Mouse (Mus musculus): Measurements from ENCODE around the gene Morc2a.

The Morc2a gene

DNA sequence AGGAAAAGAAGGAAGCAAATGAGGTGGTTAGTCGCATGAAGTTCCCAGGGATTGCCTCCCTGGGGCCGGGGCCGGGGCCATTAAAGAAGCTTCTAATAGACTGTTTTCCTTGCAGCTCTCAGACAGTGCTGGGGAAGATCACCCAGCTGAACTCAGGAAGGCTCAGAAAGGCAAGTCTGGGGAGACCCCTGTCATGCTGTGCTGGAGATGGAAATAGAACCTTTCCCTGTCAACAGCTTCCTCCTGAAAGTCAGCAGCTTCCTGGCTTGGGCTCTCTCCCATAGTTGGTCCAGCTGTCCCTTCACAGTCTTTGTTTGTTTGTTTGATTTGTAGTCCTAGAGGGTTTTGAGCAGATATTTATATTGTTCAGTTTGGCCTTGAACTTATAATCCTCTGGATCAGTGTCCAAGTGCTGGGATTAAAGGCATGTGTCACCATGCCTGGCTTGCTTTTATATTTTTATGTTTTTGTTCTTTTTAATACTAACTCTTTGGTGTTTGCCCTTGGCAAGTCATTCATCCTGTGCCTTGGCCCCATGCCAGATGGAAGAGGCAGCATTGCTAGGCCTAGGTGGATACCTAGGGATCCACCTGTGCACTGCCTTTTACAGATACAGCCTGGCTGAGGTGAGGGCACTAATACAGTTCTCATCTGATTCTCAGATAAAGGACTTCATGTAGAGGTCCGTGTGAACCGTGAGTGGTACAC, 35.9 kb downstream of the Morc2a start:
- peak; percentile 45 to 52 for DNase-seq

GRCm38 (mm10) chr11:3685431-3685830, 36.4 kb downstream of the Morc2a start:
- DNase-seq, result no peak

GRCm38 (mm10) chr11:3686318-3686717, 37.3 kb downstream of the Morc2a start:
- DNase-seq, result no peak

GRCm38 (mm10) chr11:3686885-3687284, 37.9 kb downstream of the Morc2a start:
- no peak for DNase-seq

GRCm38 (mm10) chr11:3691746-3692145, 42.8 kb downstream of the Morc2a start:
- DNase-seq, result no peak

GRCm38 (mm10) chr11:3696086-3696616, 47.2 kb downstream of the Morc2a start:
- no peak for DNase-seq

DNA sequence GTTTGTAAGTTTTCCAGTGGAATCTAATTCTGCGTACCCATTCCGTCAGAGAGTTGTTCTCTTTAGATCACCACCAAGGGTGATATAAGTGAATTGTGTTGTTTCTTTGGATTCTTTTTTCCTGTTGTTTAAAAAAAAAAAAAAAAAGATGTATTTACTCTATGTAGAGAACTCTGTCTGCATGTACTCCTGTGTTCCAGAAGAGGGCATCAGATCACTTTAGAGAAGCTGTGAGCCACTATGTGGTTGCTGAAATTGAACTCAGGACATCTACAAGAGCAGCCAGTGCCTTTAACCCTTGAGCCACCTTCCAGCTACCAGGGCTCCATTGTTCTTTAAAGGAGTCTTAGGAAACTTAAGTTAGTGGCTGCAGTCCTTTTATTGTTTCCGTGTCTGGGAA, 48.5 kb downstream of the Morc2a start:
- no peak for DNase-seq

- no peak for DNase-seq
Measured at GRCm38 (mm10) chr11:3703089-3703992, 54.4 kb downstream of the Morc2a start.

DNA sequence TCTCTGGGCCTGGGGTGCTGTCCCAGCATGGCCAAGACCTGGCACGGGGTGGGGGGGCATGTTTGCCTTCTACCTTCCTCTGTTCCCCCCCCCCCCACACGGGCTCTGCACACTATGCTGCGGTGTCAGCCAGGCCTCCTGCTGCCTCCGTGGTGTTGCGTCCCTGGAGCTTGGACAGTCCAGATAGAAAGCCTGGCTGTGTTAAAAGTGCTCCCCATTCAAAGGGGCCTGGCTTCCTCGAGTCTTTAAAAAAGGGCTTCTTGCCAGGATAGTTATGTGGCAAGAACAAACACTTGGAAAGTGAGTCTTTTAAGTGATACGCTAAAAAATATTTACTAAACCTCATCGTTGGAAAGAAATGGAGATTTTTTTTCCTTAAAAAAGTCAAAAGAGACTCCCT, 55.4 kb downstream of the Morc2a start:
- DNase-seq, result no peak

DNA sequence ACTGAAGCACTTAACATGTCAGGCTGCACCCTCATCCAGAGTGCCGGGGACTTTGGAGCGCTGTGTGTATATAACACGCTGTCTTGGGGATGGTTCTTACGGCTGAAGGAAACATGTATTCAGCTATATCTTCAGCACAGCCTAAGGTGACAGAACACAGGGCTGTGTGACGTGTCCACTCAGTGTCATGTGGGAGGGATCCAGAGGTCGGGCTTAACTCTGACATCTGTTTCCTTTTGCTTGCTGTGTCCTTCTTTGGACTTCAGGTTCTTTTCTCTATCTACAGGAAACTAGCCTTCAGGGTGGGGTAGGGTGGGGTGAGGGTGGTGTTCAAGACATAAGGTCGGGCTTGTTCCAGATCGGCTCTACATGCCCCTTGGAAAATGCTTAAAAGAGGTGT, 58.1 kb downstream of the Morc2a start:
- no peak for DNase-seq

GRCm38 (mm10) chr11:3710203-3710602, 61.2 kb downstream of the Morc2a start:
- no peak for DNase-seq

DNA sequence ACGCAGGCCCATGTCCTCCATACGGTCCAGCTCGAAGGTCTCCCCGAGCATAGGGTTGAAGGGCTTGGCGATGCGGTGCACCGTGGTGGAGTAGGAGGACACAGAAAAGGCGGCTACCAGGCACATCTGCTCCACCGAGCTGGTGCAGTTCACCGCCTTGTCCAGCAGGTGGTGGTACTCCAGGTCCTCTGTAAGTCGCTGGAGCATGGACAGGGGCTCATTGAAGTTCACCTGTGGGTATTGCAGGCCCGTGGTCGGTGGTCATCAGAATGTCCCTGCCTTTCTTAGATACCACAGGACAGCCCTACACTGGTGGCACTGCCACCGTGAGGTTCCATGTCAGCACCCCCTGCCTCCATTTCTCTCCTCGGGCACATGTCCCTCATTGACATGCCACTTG, 65.5 kb downstream of the Morc2a start:
- DNase-seq, result peak; percentile 74 to 80

- DNase-seq, result no peak
Measured at GRCm38 (mm10) chr11:3716662-3717061, 67.7 kb downstream of the Morc2a start.

GRCm38 (mm10) chr11:3722036-3722435, 73.0 kb downstream of the Morc2a start:
- DNase-seq, result no peak

- no peak for DNase-seq
Measured at GRCm38 (mm10) chr11:3722861-3723260, 73.9 kb downstream of the Morc2a start.

- peak; percentile 72 to 81 for DNase-seq
Measured at GRCm38 (mm10) chr11:3723910-3724309, 74.9 kb downstream of the Morc2a start.

GRCm38 (mm10) chr11:3724726-3725125, 75.7 kb downstream of the Morc2a start:
- peak in 1 of 2 experiments; percentile 56 for DNase-seq

DNA sequence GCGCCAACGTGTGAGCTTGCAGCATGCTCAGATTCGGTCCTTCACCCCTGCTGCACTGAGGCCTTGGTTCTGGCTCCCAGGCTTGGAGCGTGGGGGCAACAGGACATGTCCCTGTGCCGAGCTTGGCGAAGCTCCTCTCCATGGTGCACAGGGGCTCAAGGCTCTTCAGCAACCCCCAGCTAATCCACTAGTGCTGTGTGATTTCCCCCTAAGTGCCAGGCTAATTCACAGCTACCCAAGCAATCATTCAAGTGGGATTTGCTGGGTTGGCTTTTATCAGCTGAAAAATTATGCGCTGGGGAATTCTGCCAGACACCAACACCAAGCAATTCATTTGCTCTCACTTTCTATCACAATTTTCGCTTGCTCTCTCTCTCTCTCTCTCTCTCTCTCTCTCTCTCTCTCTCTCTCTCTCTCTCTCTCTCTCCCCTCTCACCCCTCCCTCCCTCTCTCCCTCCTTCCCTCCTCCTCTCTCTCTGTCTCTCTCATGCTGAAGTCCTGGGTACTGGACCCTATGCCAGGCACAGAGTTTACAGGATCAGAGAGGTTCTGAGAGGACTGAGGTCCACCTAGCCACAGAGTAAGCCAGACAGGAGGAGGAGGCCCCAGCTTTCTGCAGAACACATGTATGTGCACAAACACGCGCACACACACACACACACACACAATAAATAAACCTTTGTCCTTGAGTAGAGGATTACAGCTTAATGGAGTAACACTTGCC, 76.5 kb downstream of the Morc2a start:
- DNase-seq, result no peak

DNA sequence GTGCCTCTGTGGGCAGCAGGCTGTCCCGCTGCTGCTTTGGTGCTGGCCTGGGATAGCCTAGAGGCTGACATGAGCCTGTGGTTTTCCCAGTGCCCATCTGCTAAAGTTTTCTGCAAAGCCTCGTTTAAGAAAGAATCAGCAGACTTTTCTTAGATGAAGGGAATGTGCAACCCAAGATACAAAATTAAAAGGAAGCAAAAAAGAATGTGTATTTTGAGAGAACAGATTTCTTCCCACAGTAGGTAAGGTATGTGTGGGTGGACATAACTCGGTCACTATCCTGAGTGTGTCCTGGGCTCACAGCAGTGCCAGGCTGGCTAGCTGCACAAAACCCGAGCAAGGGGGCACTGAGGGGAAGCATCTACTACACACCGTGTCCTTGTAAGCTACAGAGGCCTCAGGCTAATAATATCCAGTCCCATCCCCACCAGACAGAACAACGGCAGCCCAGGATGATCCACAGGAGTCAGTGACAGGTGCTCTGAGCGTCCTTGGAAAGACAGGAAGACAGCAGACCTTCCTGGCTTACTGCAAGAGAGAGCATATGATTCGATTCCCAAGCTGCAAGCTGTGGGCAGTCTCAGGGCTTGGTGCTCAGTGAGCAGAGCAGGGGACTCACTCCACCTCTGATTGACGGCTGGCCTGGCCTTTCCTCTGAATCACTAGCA, 78.6 kb downstream of the Morc2a start:
- peak; percentile 59 to 66 for DNase-seq

- DNase-seq, result no peak
Measured at GRCm38 (mm10) chr11:3731469-3731868, 82.5 kb downstream of the Morc2a start.

DNA sequence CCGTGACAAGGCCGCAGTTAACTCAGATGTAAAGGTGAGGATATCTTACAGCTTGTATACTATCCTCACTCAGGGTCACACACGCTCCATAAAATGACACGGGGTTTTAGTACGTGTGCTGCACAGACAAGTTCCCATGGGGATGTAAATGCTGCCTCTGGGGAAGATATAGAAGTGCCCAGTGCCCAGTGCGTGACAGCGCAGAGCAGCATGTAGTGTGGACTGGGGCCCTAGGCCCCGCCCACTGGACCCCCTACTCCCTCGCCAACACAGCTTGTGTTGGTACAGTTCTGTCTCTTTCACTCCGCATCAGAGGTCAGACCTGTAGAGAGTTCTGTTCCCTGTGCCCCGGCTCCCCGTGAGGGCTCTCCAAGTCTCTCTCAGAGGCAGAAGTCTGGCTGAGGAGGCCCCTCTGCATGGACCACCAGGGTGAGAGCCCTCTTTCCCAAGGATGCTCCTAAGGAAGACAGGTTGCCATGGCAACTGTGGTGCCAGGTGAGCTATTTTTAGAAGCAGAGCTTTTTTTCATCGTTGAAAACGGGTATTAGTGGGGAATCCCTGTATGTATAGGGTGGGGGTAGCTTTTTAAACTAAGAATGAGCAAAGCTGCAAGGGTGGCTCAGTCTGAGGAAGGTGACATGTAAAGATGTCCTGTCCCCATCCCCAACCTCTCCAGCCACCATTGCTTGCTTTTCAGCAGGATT, 85.1 kb downstream of the Morc2a start:
- no peak for DNase-seq

- no peak for DNase-seq
Measured at GRCm38 (mm10) chr11:3735715-3736114, 86.7 kb downstream of the Morc2a start.
